Mouse (Mus musculus) urinary bladder, postnatal 14 days (tissue): ENCODE data around the gene Scamp3.

ENCODE experiments used
- DNase-seq: peaks from one replicate; pipeline ENCODE4 v3.0.0; 2021; ENCODE audit warnings: low spot score

Gene Scamp3

GRCm38 (mm10) chr3:89163643-89164245 is 13.5 kb upstream of the Scamp3 start:
- DNase-seq = no peak

GRCm38 (mm10) chr3:89164506-89165267 is 12.6 kb upstream of the Scamp3 start, which contains the start of gene Clk2:
TSS of gene Clk2 (plus strand) at chr3:89164795.
- peak; percentile 95 for DNase-seq

GRCm38 (mm10) chr3:89165268-89165870 is 11.9 kb upstream of the Scamp3 start:
- no peak for DNase-seq

DNA sequence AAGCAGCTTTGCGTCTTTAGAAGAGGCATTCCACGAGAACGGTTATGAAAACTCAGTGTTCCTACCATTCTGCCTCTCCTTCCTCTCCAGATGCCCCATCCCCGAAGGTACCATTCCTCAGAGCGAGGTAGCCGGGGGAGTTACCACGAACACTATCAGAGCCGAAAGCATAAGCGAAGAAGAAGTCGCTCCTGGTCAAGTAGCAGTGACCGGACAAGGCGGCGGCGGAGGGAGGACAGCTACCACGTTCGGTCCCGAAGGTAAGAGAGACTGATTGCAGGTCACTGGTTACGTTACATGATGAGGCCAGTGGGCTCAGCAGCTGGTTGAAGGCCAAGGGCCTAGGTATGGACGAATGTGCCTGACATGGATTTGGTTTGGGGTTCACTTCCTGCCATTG is 10.3 kb upstream of the Scamp3 start:
- DNase-seq = no peak

DNA sequence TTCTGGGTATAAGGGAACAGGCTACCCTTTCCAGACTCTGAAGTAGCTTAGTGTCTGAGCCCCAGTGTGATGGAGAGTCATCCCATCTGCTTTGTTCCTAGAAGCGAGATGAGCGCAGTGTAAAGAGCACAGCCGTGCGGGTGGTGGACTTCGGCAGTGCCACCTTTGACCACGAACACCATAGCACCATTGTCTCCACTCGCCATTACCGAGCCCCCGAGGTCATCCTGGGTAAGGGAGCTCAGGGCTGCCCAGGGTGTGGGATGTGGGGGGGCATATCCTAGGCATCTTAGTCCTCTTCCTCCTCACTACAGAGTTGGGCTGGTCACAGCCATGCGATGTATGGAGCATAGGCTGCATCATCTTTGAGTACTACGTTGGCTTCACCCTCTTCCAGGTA is 2.4 kb upstream of the Scamp3 start:
- no peak for DNase-seq

GRCm38 (mm10) chr3:89175544-89175943 is 1.7 kb upstream of the Scamp3 start:
- no peak for DNase-seq

- DNase-seq = no peak
Measured at GRCm38 (mm10) chr3:89176421-89176820, 852 bp upstream of the Scamp3 start.

DNA sequence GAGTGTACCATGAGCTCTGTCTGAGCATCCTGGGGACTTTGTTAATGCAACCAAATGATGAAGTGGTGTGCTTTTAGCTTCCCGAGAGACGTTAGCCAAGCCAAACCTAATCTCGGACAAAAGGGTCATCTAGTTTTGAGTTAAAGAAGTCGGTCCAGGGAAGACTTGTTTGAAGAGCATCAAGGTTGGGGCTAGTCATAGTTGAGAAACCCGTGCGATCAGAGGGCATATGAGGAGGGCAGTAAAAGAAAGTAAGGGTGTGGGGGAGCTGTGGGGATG is 773 bp downstream of the Scamp3 start:
- DNase-seq = no peak

GRCm38 (mm10) chr3:89179056-89179455 is 1.8 kb downstream of the Scamp3 start:
- DNase-seq = no peak

DNA sequence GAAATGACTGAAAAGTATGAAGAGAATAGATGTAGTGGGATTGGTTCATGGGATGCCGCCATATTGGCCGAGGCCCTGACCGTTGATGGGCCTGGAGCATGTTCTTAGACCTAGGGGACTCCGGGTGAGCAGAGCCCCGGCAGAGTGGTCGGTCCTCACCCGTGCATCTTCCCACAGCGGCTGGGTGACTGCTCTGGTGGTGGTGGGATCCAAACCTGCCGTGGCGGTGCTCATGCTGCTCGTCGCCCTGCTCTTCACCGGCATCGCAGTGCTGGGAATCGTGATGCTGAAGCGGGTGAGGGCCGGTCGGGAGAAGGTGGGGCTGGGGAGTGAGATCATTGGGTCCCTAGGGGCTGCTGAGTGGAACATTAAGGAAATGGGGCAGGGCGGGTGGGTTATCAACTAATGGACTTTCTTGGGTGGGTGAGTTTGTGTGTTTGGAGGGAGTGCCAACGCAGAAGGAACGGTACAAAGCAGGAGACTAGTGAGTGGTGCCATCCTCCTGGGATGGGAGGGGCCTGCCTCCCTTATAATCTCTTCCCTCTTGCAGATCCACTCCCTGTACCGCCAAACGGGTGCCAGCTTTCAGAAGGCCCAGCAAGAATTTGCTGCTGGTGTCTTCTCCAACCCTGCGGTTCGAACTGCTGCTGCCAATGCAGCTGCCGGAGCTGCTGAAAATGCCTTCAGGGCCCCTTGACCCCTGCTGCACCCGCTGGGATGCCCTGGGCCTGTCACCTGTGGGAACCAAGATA is 4.7 kb downstream of the Scamp3 start:
- DNase-seq = no peak

- DNase-seq = no peak
Measured at GRCm38 (mm10) chr3:89182531-89183057, 5.3 kb downstream of the Scamp3 start.

DNA sequence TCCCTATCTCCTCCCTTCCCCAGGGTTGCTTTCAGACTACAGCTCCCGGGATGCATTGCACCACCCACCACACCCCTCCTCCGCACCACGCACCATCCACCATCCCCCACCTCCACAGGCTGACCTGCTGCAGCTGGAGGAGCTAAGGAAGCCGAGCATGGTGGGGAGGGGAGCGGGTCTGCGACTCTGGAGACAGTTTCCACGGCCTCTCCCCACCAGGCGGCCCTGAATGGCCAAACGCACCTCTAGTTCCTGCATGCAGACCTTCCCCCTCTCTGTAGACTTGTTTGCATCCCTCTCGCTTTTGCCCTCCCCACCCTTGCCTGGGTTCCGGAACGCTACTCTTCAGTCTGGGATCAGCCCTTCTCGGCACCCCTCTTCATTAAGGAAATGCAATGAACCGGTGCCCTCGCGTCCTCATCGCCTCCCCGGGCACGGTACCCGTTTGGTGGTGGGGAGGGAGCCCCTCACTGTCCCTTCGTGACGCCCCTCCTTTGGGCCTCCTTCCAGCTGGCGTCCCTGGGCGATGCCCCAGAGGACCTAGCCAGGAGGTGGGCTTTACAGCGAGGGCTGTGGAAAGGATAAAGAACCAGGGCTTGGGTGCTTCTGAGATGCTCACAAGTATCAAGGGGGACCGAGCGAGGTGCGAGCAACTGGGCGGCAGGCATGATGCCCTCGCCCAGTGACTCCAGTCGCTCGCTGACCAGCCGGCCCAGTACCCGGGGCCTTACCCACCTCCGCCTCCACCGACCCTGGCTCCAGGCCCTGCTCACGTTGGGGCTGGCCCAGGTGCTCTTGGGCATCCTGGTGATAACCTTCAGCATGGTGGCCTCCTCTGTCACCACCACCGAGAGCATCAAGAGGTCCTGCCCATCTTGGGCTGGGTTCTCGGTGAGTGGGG is 6.0 kb downstream of the Scamp3 start, which contains the start of gene Fam189b:
Fam189b (plus strand) TSS at position 86 of the 901 bp plus-strand sequence.
- DNase-seq = peak; percentile 87

GRCm38 (mm10) chr3:89183959-89184315 is 6.7 kb downstream of the Scamp3 start:
- no peak for DNase-seq

DNA sequence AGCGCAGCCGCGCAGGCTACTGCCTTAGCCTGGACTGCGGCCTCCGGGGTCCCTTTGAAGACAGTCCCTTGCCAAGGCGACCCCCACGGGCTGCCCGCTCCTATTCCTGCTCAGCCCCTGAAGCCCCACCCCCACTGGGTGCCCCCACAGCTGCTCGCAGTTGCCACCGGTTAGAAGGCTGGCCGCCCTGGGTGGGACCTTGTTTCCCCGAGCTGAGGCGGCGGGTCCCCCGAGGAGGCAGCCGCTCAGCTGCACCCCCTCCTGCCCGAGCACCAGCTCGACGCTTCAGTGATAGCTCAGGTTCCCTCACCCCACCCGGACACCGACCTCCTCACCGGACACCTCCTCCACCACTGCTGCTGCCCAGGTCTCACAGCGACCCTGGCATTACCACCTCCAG is 9.9 kb downstream of the Scamp3 start:
- DNase-seq = no peak

DNA sequence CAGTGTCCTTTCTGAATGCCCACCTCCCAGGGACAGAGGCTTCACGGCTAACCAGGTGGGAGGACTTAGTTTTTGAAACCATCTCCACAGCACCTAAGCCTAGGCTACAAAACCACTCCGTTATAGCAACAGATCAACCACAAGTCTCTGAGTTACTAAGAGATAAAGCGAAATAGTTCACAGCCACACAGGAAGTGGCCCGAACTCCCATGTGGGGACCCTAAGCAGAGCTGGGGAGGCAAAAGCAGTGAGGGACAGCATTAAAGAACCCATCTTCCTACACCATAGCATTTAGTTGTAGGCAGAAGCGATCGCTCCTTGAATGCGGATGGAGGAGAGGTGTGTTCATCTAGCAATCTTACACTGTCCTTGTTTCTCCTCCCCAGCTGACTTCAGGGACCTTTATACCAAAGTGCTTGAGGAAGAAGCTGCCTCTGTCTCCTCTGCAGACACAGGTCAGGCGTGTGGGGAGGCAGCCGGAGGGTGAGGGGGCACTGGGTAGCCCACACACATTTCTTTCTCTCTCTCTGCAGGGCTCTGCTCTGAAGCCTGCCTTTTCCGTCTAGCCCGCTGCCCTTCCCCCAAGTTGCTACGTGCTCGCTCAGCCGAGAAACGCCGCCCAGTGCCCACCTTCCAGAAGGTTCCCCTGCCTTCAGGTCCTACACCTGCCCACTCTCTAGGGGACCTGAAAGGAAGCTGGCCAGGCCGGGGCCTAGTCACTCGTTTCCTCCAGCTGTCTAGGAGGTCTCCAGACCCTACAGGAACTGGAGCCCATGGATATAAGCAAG is 10.6 kb downstream of the Scamp3 start:
- DNase-seq = no peak

DNA sequence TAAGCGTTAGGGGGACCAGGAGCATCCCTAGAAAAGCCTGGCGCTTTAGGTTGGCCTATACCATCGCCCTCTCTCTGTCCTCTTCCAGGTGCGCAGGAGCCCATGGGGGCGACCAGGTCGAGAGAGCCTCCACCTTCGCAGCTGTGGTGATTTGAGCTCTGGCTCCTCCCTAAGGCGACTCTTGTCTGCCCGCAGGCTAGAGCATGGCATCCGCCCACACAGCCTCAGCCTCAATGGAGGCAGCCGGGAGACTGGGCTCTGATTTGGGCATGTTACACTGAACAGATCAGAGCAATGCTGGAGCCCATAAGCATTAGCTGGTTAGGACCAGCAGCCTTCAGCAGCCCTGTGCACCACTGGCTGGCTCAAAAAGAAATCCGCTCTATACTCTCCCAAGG is 11.2 kb downstream of the Scamp3 start:
- DNase-seq = no peak

DNA sequence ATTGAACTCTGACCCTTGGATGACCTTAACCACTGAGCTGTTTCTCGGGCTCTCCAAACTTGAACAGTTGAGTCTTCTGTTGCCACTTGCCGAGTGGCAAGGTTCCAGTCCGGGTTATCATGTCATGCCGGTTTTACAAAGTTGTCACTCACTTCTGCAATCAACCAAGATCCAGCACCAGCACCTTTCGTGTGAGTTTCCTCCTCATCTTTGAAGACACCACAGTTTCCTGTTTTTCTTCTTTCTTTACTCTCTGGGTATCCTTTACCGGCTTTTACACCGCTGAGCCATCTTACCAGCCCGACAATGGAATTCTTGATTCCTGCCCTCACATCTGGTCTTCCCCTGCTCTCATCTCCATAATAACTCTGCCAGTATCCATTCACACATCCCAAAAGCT is 13.2 kb downstream of the Scamp3 start:
- DNase-seq = no peak

DNA sequence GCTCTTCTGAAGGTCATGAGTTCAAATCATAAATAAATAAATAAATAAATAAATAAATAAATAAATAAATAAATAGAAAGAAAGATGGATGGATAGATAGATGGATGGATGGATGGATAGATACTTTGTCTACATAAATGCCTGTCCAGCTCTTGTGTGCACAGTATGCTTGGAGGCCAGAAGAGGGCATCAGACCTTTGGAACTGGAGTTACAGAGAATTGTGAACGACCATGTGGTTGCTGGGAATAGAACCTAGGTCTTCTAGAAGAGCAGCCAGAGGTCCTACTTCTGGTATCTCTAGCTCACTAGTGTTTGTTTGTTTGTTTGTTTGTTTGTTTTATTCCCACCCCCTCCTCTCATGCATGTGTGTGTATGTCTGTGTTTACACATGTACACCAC is 16.1 kb downstream of the Scamp3 start:
- no peak for DNase-seq

- DNase-seq = no peak
Measured at GRCm38 (mm10) chr3:89193853-89194252, 16.6 kb downstream of the Scamp3 start.

- DNase-seq = peak; percentile 89
Measured at GRCm38 (mm10) chr3:89195979-89196877, 19.0 kb downstream of the Scamp3 start.
